Mouse (Mus musculus) cortical plate, adult 2 months (tissue): Measurements from ENCODE around the gene Arhgap44. TPM values are rescaled to one million over a fixed set of nuclear protein-coding genes. Genes with fewer than 3 reads are reported as not detected.

Experiments
- H3K27ac ChIP-seq: fragments of 200-500 bp; 2 replicates; pipeline ENCODE4 v1.5.1; 2012; ENCODE audit warnings: low read length, control low read depth, inconsistent platforms; ENCODE audit not compliant: insufficient read depth
- H3K4me1 ChIP-seq: fragments of 200-500 bp; 2 replicates; pipeline ENCODE4 v1.6.1; 2011; ENCODE audit warnings: low read length; ENCODE audit not compliant: control insufficient read depth, insufficient read depth
- H3K4me3 ChIP-seq: fragments of 200-500 bp; 2 replicates; pipeline ENCODE4 v1.5.1; 2011; ENCODE audit warnings: mild to moderate bottlenecking, low read length, control low read depth; ENCODE audit not compliant: insufficient read depth
- CTCF ChIP-seq: fragments of 200-500 bp; IDR thresholded peaks from 2 replicates; pipeline ENCODE4 v1.5.1; 2011; ENCODE audit warnings: mild to moderate bottlenecking, control low read depth, low read length; ENCODE audit not compliant: insufficient read depth; ENCODE audit errors: extremely low read depth
- POLR2A ChIP-seq: fragments of 200-500 bp; IDR thresholded peaks from 2 replicates; pipeline ENCODE4 v1.6.1; 2011; ENCODE audit warnings: mild to moderate bottlenecking, low read length, control low read depth; ENCODE audit not compliant: insufficient read depth; ENCODE audit errors: extremely low read depth
- polyA plus RNA-seq: library from polyadenylated mRNA; depleted of rRNA; stranded (reverse); fragments of >200 nt; gene quantifications from 2 replicates; pipeline ENCODE4 v1.2.3, GENCODE M21; 2012; rRNA removed

Arhgap44 gene
- polyA plus RNA-seq, 1 experiment = 61.1 TPM

DNA sequence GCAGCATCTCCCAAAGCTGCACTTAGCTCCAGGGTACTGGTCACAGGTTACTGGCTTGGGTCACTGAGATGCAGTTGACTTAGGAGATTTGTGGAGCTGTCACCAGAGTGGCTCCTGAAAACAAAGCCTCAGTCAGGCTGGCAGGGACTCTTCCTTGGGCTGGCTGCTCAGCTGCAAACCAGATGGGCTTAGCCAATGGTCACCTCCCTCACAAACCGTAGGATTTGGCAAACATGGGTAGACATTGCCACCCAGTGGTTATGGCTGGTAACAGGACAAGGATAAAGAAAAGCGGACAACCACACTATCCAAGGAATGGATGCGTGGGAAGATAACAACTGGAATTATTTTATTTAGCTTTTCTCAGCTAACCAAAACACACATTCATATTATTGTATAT lies 194.3 kb downstream of the Arhgap44 start:
- TF ChIP-seq CTCF (peak; percentile 97), POLR2A (no peak)
- Histone ChIP-seq H3K27ac (no peak overlapping the region), H3K4me1 (no peaks in the 10 kb centered on the region), H3K4me3 (no peak overlapping the region)

DNA sequence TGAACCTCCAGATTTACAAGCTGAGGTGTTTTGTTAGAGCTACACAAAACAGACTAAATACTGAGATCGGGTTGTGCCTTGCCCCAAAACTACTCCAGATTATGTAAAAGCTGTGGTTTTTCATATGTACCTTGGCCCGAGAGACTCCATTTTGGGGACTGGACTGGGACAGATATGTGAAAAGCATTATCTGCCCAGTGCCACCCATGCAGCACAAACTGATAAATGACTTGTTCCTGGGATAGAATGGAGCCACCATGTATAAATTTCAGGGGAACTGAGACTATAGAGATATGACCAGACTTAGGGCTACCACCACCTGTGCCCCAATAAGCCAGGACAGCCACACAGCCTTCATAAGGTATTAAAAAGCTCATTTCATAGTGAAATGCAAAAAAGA lies 200.1 kb downstream of the Arhgap44 start:
- TF ChIP-seq POLR2A = no peak
- TF ChIP-seq CTCF = no peak
- no peaks in the 10 kb centered on the region for H3K4me1 ChIP-seq
- H3K4me3 ChIP-seq = no peak overlapping the region
- H3K27ac ChIP-seq = no peak overlapping the region

DNA sequence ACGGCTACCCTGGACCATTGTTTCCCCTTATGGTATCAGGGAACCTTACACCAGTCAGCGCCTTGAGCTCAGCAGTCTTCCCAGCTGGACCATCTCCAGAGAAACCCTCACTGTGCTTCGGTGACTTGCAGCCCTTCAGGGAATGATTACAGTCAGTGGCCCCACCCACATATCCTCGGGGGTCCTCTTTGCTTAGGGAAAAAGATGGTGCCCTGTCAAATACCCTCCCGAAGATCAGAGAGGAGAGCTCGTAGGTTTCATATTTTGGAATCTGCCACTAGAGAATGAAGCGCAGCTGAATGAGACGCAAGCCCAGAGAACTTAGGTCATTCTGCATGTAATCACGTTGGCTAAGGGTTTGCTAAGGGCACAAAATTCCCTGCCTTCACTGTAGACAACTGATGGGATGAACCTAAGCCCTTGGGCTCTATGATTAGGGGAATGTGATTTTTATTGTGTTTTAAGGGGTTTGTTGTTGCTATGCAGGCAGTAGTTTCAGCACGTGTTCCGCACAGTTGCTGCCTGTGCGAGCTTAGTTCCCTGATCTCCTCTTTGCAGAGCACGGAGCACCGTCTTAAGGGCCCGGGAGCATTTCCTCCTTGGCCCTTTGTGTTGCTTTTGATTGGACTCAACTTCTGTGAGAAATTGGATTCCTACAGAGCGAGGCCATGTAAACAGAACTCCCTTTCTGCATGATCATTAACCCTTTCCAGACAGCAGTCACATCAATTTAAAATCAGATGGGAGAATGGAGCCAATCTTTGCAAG lies 205.6 kb downstream of the Arhgap44 start:
- Histone ChIP-seq H3K4me3 (peak overlapping the region; percentile 24; the same call in 1 of the 2 replicates), H3K27ac (no peak overlapping the region), H3K4me1 (no peaks in the 10 kb centered on the region; the same call in 1 of the 2 replicates)
- TF ChIP-seq POLR2A = no peak
- no peak for TF ChIP-seq CTCF

Other genes starting within 250 kb of the Arhgap44 start
- gene Elac2, start 183.9 kb downstream of the Arhgap44 start, polyA plus RNA-seq = 33.1 and 34.5 TPM in 2 replicates
- 0.90 and 1.0 TPM in 2 replicates for gene 1700086D15Rik, start 3.1 kb downstream of the Arhgap44 start, polyA plus RNA-seq
- gene Myocd, start 107.0 kb upstream of the Arhgap44 start, polyA plus RNA-seq = 0.13 and 0.15 TPM in 2 replicates